Mouse (Mus musculus) liver, embryonic 15.5 days (tissue): ENCODE measurements around the gene Ccdc185. TPM values are rescaled to one million over a fixed set of nuclear protein-coding genes. Genes with fewer than 3 reads are reported as not detected.

ENCODE experiments used
- ATAC-seq: fragments of 200-750 bp; cut with Nextera tagmentation; 2 replicates; pipeline ENCODE4 v1.8.0; 2017; ENCODE audit warnings: moderate number of reproducible peaks, mild to moderate bottlenecking, moderate library complexity; ENCODE audit not compliant: insufficient read depth
- H3K27ac ChIP-seq: fragments of 300-500 bp; sonication (generic); replicated peaks from 2 replicates; pipeline ENCODE4 v1.5.1; 2015; ENCODE audit warnings: mild to moderate bottlenecking, inconsistent platforms
- H3K27me3 ChIP-seq: fragments of 300-500 bp; sonication (generic); 2 replicates; pipeline ENCODE4 v1.6.1; 2015; ENCODE audit warnings: mild to moderate bottlenecking, inconsistent platforms
- H3K36me3 ChIP-seq: fragments of 300-500 bp; sonication (generic); replicated peaks from 2 replicates; pipeline ENCODE4 v1.6.1; 2015; ENCODE audit warnings: moderate library complexity, mild to moderate bottlenecking, inconsistent platforms
- H3K4me1 ChIP-seq: fragments of 300-500 bp; sonication (generic); replicated peaks from 2 replicates; pipeline ENCODE4 v1.6.1; 2015; ENCODE audit warnings: inconsistent platforms
- H3K4me2 ChIP-seq: fragments of 300-500 bp; sonication (generic); 2 replicates; pipeline ENCODE4 v1.6.1; 2015; ENCODE audit warnings: moderate library complexity, mild to moderate bottlenecking, inconsistent platforms
- H3K4me3 ChIP-seq: fragments of 300-500 bp; sonication (generic); replicated peaks from 2 replicates; pipeline ENCODE4 v1.5.1; 2015; ENCODE audit warnings: mild to moderate bottlenecking, inconsistent platforms
- H3K9ac ChIP-seq: fragments of 300-500 bp; sonication (generic); 2 replicates; pipeline ENCODE4 v1.6.1; 2015; ENCODE audit warnings: moderate library complexity, mild to moderate bottlenecking, inconsistent platforms
- H3K9me3 ChIP-seq: fragments of 300-500 bp; sonication (generic); replicated peaks from 2 replicates; pipeline ENCODE4 v1.6.1; 2016; ENCODE audit warnings: inconsistent platforms
- WGBS: fragments of 180-500 bp; shearing (Covaris S2); methylation state at CpG from one replicate; pipeline ENCODE4 v1.1.7; 2015; ENCODE audit warnings: mixed read lengths; ENCODE audit not compliant: insufficient replicate concordance; 5-methylcytosine and 5-hydroxymethylcytosine counted together
- polyA plus RNA-seq: library from polyadenylated mRNA; unstranded; fragments of >200 nt; fragmentation: Nextera tagmentation; extraction: Ambion mirVana; gene quantifications from 2 replicates; pipeline ENCODE4 v1.2.1, GENCODE M21; 2015

Gene Ccdc185
- polyA plus RNA-seq, 1 experiment from 2014 or later: not detected

DNA sequence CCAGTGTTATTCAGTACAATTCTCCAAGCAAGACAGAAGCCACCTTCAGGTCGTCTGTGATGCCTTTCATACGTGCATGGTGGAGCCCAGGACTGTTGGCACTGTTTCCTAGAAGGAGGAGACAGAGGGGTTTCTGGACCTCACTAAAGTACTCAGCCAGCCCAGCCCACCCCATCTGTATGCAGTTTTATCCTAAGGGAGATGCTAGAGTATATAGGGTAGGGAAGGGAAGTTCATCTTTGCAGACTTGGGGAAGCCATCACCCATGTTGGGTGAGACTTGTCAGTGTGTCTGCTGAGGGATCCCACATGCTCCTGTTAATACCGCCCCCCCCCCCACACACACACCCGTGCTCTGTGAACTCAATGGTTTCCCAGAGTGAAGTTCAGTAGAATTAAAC is 13.1 kb downstream of the Ccdc185 start:
- H3K4me1 ChIP-seq: no peaks in the 10 kb centered on the region
- no peak for ATAC-seq
- H3K27ac ChIP-seq: no peak overlapping the region
- H3K27me3 ChIP-seq: no peaks in the 10 kb centered on the region
- no peak overlapping the region for H3K4me2 ChIP-seq
- H3K9ac ChIP-seq: no peak overlapping the region
- 46% methylated on average over 4 of the region's 4 CpGs for WGBS
- no peaks in the 10 kb centered on the region for H3K9me3 ChIP-seq
- no peak overlapping the region for H3K4me3 ChIP-seq
- H3K36me3 ChIP-seq: no peaks in the 10 kb centered on the region

- Histone ChIP-seq H3K9ac (no peak overlapping the region), H3K9me3 (no peaks in the 10 kb centered on the region), H3K36me3 (no peaks in the 10 kb centered on the region), H3K4me3 (no peak overlapping the region), H3K4me2 (no peak overlapping the region), H3K4me1 (no peaks in the 10 kb centered on the region), H3K27me3 (no peaks in the 10 kb centered on the region), H3K27ac (no peak overlapping the region)
- WGBS: 15% methylated on average over 7 of the region's 7 CpGs
- no peak for ATAC-seq
Observed at GRCm38 (mm10) chr1:182732695-182733094, 16.3 kb downstream of the Ccdc185 start.

GRCm38 (mm10) chr1:182729002-182729401 is 20.0 kb downstream of the Ccdc185 start:
- no peak overlapping the region for H3K9ac ChIP-seq
- no peaks in the 10 kb centered on the region for H3K9me3 ChIP-seq
- no peak overlapping the region for H3K27ac ChIP-seq
- 56% methylated on average over 9 of the region's 9 CpGs for WGBS
- ATAC-seq: no peak
- no peaks in the 10 kb centered on the region for H3K27me3 ChIP-seq
- H3K36me3 ChIP-seq: no peaks in the 10 kb centered on the region
- no peak overlapping the region for H3K4me3 ChIP-seq
- no peak overlapping the region for H3K4me2 ChIP-seq
- H3K4me1 ChIP-seq: no peaks in the 10 kb centered on the region

- Histone ChIP-seq H3K36me3 (no peaks in the 10 kb centered on the region), H3K9ac (no peak overlapping the region), H3K4me1 (no peaks in the 10 kb centered on the region), H3K27ac (no peak overlapping the region), H3K4me3 (no peak overlapping the region), H3K4me2 (no peak overlapping the region), H3K27me3 (no peaks in the 10 kb centered on the region), H3K9me3 (no peaks in the 10 kb centered on the region)
- WGBS: 49% methylated on average over 12 of the region's 12 CpGs
- no peak for ATAC-seq
Observed at GRCm38 (mm10) chr1:182727541-182727940, 21.4 kb downstream of the Ccdc185 start.

- no peaks in the 10 kb centered on the region for H3K4me1 ChIP-seq
- no peak for ATAC-seq
- no peaks in the 10 kb centered on the region for H3K9me3 ChIP-seq
- H3K36me3 ChIP-seq: no peaks in the 10 kb centered on the region
- H3K4me2 ChIP-seq: no peak overlapping the region
- H3K9ac ChIP-seq: no peak overlapping the region
- H3K27me3 ChIP-seq: no peaks in the 10 kb centered on the region
- H3K4me3 ChIP-seq: no peak overlapping the region
- H3K27ac ChIP-seq: no peak overlapping the region
- 49% methylated on average over 6 of the region's 6 CpGs for WGBS
Observed at GRCm38 (mm10) chr1:182714236-182714935, 34.6 kb downstream of the Ccdc185 start.

DNA sequence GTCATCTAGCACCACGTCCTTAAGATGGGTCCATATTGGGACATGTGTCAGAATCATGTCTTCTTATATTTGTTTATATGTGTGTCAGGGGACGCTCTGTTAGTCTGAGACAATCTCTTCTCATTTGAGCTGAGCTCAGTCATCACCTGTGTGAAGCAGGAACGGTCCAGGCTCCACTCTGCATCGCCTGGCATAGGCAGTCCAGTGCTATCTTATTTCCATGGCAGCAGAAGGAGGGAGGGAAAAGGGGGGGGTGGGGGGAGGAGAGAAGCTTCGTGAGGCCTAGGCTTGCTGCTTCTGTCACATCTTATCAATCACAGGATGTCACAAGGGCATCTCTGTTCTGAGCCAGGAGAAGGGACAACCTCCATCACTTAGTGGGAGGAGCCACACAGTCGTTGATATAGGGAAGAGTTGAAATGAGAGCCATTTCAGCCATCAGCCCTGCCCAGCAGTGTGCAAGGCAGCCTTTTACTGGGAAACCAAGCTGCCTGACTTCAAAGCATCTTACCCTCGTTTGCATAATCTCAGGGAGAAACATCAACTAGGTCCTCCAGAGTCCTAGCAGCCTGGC is 37.5 kb downstream of the Ccdc185 start:
- Histone ChIP-seq H3K27me3 (no peaks in the 10 kb centered on the region), H3K9me3 (no peaks in the 10 kb centered on the region), H3K36me3 (no peaks in the 10 kb centered on the region), H3K4me2 (no peak overlapping the region), H3K27ac (no peak overlapping the region), H3K4me3 (no peak overlapping the region), H3K4me1 (no peaks in the 10 kb centered on the region), H3K9ac (no peak overlapping the region)
- no peak for ATAC-seq
- WGBS: 35% methylated on average over 7 of the region's 7 CpGs

DNA sequence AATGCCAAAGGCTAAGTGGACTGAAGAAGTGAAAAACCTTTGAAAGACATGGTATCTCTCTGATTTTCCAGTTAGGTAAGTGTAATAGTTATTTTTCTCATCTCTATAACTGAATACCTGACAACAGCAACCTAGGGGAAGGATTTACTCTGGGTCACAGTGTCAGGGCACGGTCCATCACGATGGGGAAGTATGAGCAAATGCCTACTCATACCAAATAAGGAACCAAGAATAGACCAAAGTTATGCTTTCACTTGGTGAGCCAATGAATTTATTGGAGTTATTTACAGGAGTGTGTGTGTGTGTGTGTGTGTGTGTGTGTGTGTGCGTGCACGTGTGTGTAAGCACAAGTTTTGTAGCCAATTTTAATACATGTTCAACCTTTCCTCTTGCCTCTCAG is 41.5 kb downstream of the Ccdc185 start:
- WGBS: 70% methylated on average over 4 of the region's 4 CpGs
- Histone ChIP-seq H3K9ac (no peak overlapping the region), H3K27me3 (no peaks in the 10 kb centered on the region), H3K9me3 (no peaks in the 10 kb centered on the region), H3K4me1 (no peaks in the 10 kb centered on the region), H3K27ac (no peak overlapping the region), H3K4me3 (no peak overlapping the region), H3K4me2 (no peak overlapping the region), H3K36me3 (no peaks in the 10 kb centered on the region)
- no peak for ATAC-seq

DNA sequence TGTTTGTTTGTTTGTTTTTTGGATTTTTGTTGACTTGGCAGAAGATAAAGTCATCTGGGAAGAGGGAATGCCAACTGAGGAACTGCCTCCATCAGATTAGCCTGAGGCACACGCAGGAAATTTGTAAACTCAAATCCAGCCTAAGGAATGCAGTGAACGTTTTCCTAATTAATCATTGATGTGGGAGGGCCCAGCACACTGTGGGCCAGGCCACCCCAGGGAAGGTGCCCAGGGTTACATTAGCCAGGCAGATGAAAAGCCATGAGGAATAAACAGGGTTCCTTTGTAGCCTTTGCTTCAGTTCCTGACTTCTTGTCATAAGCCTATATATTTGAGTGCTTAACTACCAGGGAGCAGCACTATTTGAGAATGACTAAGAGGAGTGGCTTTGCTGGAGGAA is 44.1 kb downstream of the Ccdc185 start:
- Histone ChIP-seq H3K27ac (no peak overlapping the region), H3K4me1 (no peaks in the 10 kb centered on the region), H3K4me3 (no peak overlapping the region), H3K9me3 (no peaks in the 10 kb centered on the region), H3K4me2 (no peak overlapping the region), H3K9ac (no peak overlapping the region), H3K27me3 (no peaks in the 10 kb centered on the region), H3K36me3 (no peaks in the 10 kb centered on the region)
- ATAC-seq: no peak
- 44% methylated on average over 2 of the region's 2 CpGs for WGBS

DNA sequence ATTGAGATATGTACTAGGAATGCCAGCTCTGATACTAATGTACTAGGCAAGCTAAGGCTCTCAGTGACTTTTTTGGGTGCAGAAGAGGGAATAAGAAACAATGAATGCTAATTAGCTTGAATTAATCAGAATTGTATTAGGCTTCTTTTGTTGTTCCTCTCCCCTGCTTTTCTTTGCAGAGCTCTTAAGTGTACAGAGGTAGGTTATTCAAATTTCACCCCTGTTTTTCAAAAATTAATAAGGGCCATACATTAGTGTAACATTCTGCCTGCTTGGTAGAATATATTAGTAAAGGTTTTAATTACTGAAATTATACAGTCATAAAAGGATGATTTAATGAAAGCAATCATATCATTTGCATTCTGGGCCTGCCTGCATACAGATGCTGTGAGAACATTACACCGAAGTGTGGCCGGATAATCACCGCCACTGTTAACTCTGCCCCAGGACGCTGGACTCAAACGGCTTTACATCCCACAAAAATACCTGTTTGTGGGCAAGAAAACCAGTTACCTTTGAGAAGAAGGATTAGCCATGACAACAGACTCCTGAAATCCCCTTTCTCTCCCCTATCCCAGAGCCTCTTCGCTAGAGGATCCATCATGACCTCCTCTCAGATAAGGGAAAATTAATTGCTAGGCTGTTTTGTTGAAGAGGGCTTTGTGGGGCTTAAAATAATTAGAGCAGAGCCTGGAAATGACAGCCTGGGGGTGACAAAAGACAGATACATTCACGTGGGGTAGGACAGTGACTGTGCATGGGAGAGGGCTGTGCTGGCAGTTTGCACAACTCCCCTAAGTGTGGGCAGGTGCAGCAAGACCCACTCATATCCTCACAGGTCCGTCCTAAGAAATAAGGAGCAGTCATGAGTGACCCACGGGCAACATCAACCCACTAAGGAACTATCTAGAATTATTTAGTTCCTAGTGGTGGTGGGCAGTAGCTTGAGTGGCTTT is 49.3 kb downstream of the Ccdc185 start:
- Histone ChIP-seq H3K27me3 (no peaks in the 10 kb centered on the region), H3K4me2 (no peak overlapping the region), H3K9me3 (no peaks in the 10 kb centered on the region), H3K4me3 (no peak overlapping the region), H3K27ac (no peak overlapping the region), H3K9ac (no peak overlapping the region), H3K36me3 (no peaks in the 10 kb centered on the region), H3K4me1 (no peaks in the 10 kb centered on the region)
- 56% methylated on average over 9 of the region's 9 CpGs for WGBS
- ATAC-seq: no peak
